Mouse (Mus musculus): Measurements from ENCODE around the gene Dmc1.

- TF ChIP-seq CTCF (conservative IDR thresholded peaks at IDR 0.05; ENCODE audit: low read length) (no peak), NANOG (IDR thresholded peaks at IDR 0.05; ENCODE audit: borderline replicate concordance, low read length) (no peak), POU5F1 (IDR thresholded peaks at IDR 0.05; ENCODE audit: borderline replicate concordance, low read length) (no peak)
Measured at GRCm38 (mm10) chr15:79577671-79578426, 27.1 kb downstream of the Dmc1 start.
